Mouse (Mus musculus) CH12.LX (cell line): ENCODE measurements around the gene Fgf7. TPM values are rescaled to one million over a fixed set of nuclear protein-coding genes. Genes with fewer than 3 reads are reported as not detected.

Experiments
- DNase-seq: peaks from one replicate; pipeline ENCODE4 v3.0.0-alpha.2; 2013; ENCODE audit errors: extremely low read depth
- H3K27ac ChIP-seq: 2 replicates; pipeline ENCODE4 v1.5.1; 2012; ENCODE audit warnings: low read depth, mild to moderate bottlenecking, control low read depth, moderate library complexity; ENCODE audit not compliant: insufficient read depth
- H3K27me3 ChIP-seq: replicated peaks from 2 replicates; pipeline ENCODE3; 2012; ENCODE audit warnings: inconsistent platforms
- H3K36me3 ChIP-seq, 2 experiments: replicated peaks in 1 of 2; 2 replicates each; pipeline versions ENCODE3 to v1.6.1; 2012; ENCODE audit warnings: inconsistent platforms in 1 of 2, low read length in 1 of 2, mild to moderate bottlenecking in 1 of 2, mixed read lengths in 1 of 2, moderate library complexity in 1 of 2; ENCODE audit not compliant: control insufficient read depth in 1 of 2, insufficient read depth in 1 of 2
- H3K4me1 ChIP-seq, 2 experiments: 2 replicates each; pipeline ENCODE4 v1.6.1; 2012; ENCODE audit warnings: inconsistent platforms in 1 of 2, moderate library complexity in 1 of 2; ENCODE audit not compliant: insufficient read depth in 2 of 2, control insufficient read depth in 1 of 2
- H3K4me2 ChIP-seq: 2 replicates; pipeline ENCODE4 v1.6.1; 2012; ENCODE audit warnings: low read depth, mild to moderate bottlenecking, control low read depth; ENCODE audit not compliant: poor library complexity, insufficient read depth, severe bottlenecking
- H3K4me3 ChIP-seq, 3 experiments: fragments of 150-350 bp in 1 of 3; sonication (generic) in 1 of 3; replicated peaks in 1 of 3; 2 replicates each; pipeline versions ENCODE3 to v1.5.1; 2011 to 2012; ENCODE audit warnings: low read depth in 2 of 3, low read length in 2 of 3, mild to moderate bottlenecking in 2 of 3, moderate library complexity in 2 of 3, control low read depth in 1 of 3, improper control_type of control experiment in 1 of 3, inconsistent platforms in 1 of 3, mixed read lengths in 1 of 3; ENCODE audit not compliant: poor library complexity in 1 of 3
- H3K79me2 ChIP-seq: replicated peaks from 2 replicates; pipeline ENCODE4 v1.6.1; 2012; ENCODE audit warnings: mild to moderate bottlenecking, moderate library complexity; ENCODE audit not compliant: control insufficient read depth, poor library complexity, insufficient read depth, severe bottlenecking; ENCODE audit errors: extremely low read depth
- H3K9ac ChIP-seq: 2 replicates; pipeline ENCODE4 v1.6.1; 2012; ENCODE audit warnings: low read depth, mild to moderate bottlenecking, control low read depth, moderate library complexity; ENCODE audit not compliant: insufficient read depth
- H3K9me3 ChIP-seq: replicated peaks from 2 replicates; pipeline ENCODE3; 2012; ENCODE audit warnings: low read length, inconsistent platforms, mixed read lengths
- BHLHE40 ChIP-seq: IDR thresholded peaks from 2 replicates; pipeline ENCODE4 v1.6.1; 2011; ENCODE audit warnings: mild to moderate bottlenecking, low read depth, low read length, improper control_type of control experiment
- CTCF ChIP-seq, 2 experiments: IDR thresholded peaks in 1 of 2; conservative IDR thresholded peaks in 1 of 2; 2 replicates each; pipeline ENCODE4 v1.5.1; 2011 to 2012; ENCODE audit warnings: low read depth in 2 of 2, low read length in 2 of 2, improper control_type of control experiment in 1 of 2, inconsistent platforms in 1 of 2, mild to moderate bottlenecking in 1 of 2, moderate library complexity in 1 of 2
- EP300 ChIP-seq: IDR thresholded peaks from 2 replicates; pipeline ENCODE4 v1.6.1; 2011; ENCODE audit warnings: low read length, improper control_type of control experiment
- ETS1 ChIP-seq: conservative IDR thresholded peaks from 2 replicates; pipeline ENCODE4 v1.6.1; 2012; ENCODE audit warnings: low read depth, mild to moderate bottlenecking, inconsistent platforms, low read length, improper control_type of control experiment, moderate library complexity
- HCFC1 ChIP-seq: IDR thresholded peaks from 2 replicates; pipeline ENCODE4 v1.6.1; 2012; ENCODE audit warnings: low read depth, mild to moderate bottlenecking, inconsistent platforms, low read length, improper control_type of control experiment
- JUN ChIP-seq: IDR thresholded peaks from 2 replicates; pipeline ENCODE4 v1.6.1; 2011; ENCODE audit warnings: low read depth, mild to moderate bottlenecking, low read length, improper control_type of control experiment, moderate library complexity; ENCODE audit not compliant: insufficient read depth
- KAT2A ChIP-seq: IDR thresholded peaks from 2 replicates; pipeline ENCODE4 v1.6.1; 2012; ENCODE audit warnings: low read length, improper control_type of control experiment, inconsistent platforms; ENCODE audit not compliant: insufficient replicate concordance
- MEF2A ChIP-seq: IDR thresholded peaks from 2 replicates; pipeline ENCODE4 v1.6.1; 2014; ENCODE audit warnings: low read depth, mild to moderate bottlenecking, inconsistent platforms, low read length, improper control_type of control experiment, borderline replicate concordance
- MYC ChIP-seq: IDR thresholded peaks from 2 replicates; pipeline ENCODE4 v1.6.1; 2011; ENCODE audit warnings: low read depth, mild to moderate bottlenecking, improper control_type of control experiment, low read length
- NELFE ChIP-seq: IDR thresholded peaks from 2 replicates; pipeline ENCODE4 v1.6.1; 2011; ENCODE audit warnings: low read depth, low read length, improper control_type of control experiment
- PAX5 ChIP-seq: IDR thresholded peaks from 2 replicates; pipeline ENCODE4 v1.6.1; 2012; ENCODE audit warnings: low read length, inconsistent platforms, mixed read lengths
- POLR2A ChIP-seq: IDR thresholded peaks from 2 replicates; pipeline ENCODE4 v1.6.1; 2011; ENCODE audit warnings: low read depth, mild to moderate bottlenecking, improper control_type of control experiment, low read length
- POLR2AphosphoS2 ChIP-seq: IDR thresholded peaks from 2 replicates; pipeline ENCODE4 v1.6.1; 2011; ENCODE audit warnings: low read depth, low read length, improper control_type of control experiment
- RCOR1 ChIP-seq: conservative IDR thresholded peaks from 2 replicates; pipeline ENCODE4 v1.6.1; 2012; ENCODE audit warnings: low read depth, mild to moderate bottlenecking, inconsistent platforms, low read length, improper control_type of control experiment
- SMC3 ChIP-seq: IDR thresholded peaks from 2 replicates; pipeline ENCODE4 v1.6.1; 2011; ENCODE audit warnings: low read depth, low read length, improper control_type of control experiment
- TBP ChIP-seq: conservative IDR thresholded peaks from 2 replicates; pipeline ENCODE4 v1.6.1; 2011; ENCODE audit warnings: low read depth, low read length, improper control_type of control experiment
- USF1 ChIP-seq: IDR thresholded peaks from 2 replicates; pipeline ENCODE4 v1.6.1; 2014; ENCODE audit warnings: low read depth, mild to moderate bottlenecking, inconsistent platforms, low read length, improper control_type of control experiment
- USF2 ChIP-seq: conservative IDR thresholded peaks from 2 replicates; pipeline ENCODE4 v1.6.1; 2011; ENCODE audit warnings: low read depth, low read length, improper control_type of control experiment
- ZKSCAN1 ChIP-seq: IDR thresholded peaks from 2 replicates; pipeline ENCODE4 v1.6.1; 2012; ENCODE audit warnings: low read depth, inconsistent platforms, low read length, improper control_type of control experiment, borderline replicate concordance
- ZMIZ1 ChIP-seq: IDR thresholded peaks from 2 replicates; pipeline ENCODE4 v1.6.1; 2012; ENCODE audit warnings: low read depth, mild to moderate bottlenecking, inconsistent platforms, low read length, improper control_type of control experiment
- ZNF384 ChIP-seq: IDR thresholded peaks from 2 replicates; pipeline ENCODE4 v1.6.1; 2012; ENCODE audit warnings: low read depth, low read length, improper control_type of control experiment, inconsistent platforms
- dilution Hi-C: fragments of 300-500 bp; cut with MboI; formaldehyde crosslinking; loops from 2 replicates; pipeline ENCODE4 v1.14.3; 2020; ENCODE audit warnings: low sequenced_read_pairs; ENCODE audit not compliant: extremely low pct_unique_long_range_greater_than_20kb, extremely low pct_ligation_motif_present
- in situ Hi-C: fragments of 300-500 bp; cut with MboI; formaldehyde crosslinking; loops from 3 replicates; pipeline ENCODE4 v1.14.3; 2019; ENCODE audit warnings: low sequenced_read_pairs, low pct_ligation_motif_present, low pct_unique_long_range_greater_than_20kb, mixed read lengths
- polyA plus RNA-seq: library from polyadenylated mRNA; unstranded; fragments of >175 nt; gene quantifications from 2 replicates; pipeline ENCODE4 v1.2.1, GENCODE M21; 2012; ENCODE audit warnings: low read depth; ENCODE audit not compliant: insufficient read length
- total RNA-seq, 2 experiments: library from RNA; depleted of rRNA; stranded (reverse); fragments of 300-350 nt in 1 of 2; fragments of >200 nt in 1 of 2; gene quantifications; 2 replicates each; pipeline ENCODE4 v1.2.3; 2012 to 2014

The Fgf7 gene
- total and polyA plus RNA-seq, 3 experiments = not detected

GRCm38 (mm10) chr2:126015763-126016473 lies 18.5 kb upstream of the Fgf7 start:
- H3K9ac ChIP-seq = no peak overlapping the region
- no peaks in the 10 kb centered on the region for H3K27me3 ChIP-seq
- peaks cover 0 to 8% of the 10 kb centered on the region in 2 experiments; a peak in 1 of 4 replicates for H3K4me1 ChIP-seq
- TF ChIP-seq CTCF (conservative IDR thresholded peaks at IDR 0.05 in 1 of 2, IDR thresholded peaks at IDR 0.05 in 1 of 2; ENCODE audit: low read depth in 2 of 2, low read length in 2 of 2) (no peak), NELFE (no peak), POLR2AphosphoS2 (no peak), RCOR1 (no peak), BHLHE40 (no peak), ETS1 (no peak), MYC (no peak), ZKSCAN1 (no peak), EP300 (no peak), PAX5 (no peak), MEF2A (no peak), POLR2A (no peak), TBP (no peak), JUN (no peak), HCFC1 (no peak), USF1 (no peak), ZMIZ1 (no peak), SMC3 (no peak)
- H3K9me3 ChIP-seq = no peaks in the 10 kb centered on the region
- no peaks in the 10 kb centered on the region for H3K79me2 ChIP-seq
- DNase-seq = no peak
- H3K36me3 ChIP-seq = no peaks in the 10 kb centered on the region
- in situ Hi-C loops (no loop called here), dilution Hi-C loops (no loop called here)
- no peak overlapping the region for H3K4me2 ChIP-seq
- H3K27ac ChIP-seq = no peak overlapping the region
- H3K4me3 ChIP-seq = no peak overlapping the region

DNA sequence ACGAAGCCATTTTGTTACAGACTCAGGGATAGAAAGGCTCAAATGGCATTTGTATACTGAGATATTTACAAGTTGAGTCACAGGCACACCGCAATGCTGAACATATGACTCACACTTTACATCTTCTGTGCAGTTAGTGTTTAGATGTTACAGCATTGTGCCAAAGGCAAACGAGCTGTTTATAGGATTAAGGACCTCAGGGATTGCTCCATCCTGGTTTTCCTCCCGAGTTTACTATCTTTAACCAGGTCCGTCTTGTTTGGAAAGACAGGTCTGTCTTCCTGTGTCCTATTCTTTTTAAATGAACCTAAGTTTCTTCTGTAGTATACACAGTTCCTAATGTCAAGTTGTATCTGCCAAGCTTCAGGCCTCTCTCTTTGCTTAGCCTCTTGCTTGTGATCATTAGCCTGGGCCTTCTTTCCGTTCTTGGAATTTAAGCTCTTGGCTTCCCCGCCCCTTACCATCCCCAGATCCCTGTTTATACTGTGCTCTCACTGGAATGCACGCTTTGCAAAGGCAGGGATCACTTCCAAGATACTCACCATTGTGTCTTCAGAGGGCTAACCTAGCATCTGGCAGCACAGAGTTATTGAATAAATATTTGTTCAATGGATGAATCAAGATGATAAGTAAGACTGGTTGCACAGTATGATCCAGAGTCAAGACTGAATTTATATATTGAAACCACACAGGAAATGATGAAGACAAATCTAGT lies 3.1 kb upstream of the Fgf7 start:
- in situ Hi-C loops = loop anchor here (25.0 kb wide), 2 partner anchors 144 to 369 kb away; partner anchors contain the start of gene Eid1
- Histone ChIP-seq H3K4me2 (no peak overlapping the region), H3K9me3 (no peaks in the 10 kb centered on the region)

More for the DNA sequence above, 3.1 kb upstream of the Fgf7 start:
- H3K9ac ChIP-seq = no peak overlapping the region
- H3K4me1 ChIP-seq = peaks cover 0 to 15% of the 10 kb centered on the region in 2 experiments; a peak in 2 of 4 replicates
- no peak for DNase-seq
- TF ChIP-seq POLR2AphosphoS2 = no peak
- TF ChIP-seq ZNF384 = no peak
- TF ChIP-seq USF1 = no peak
- TF ChIP-seq USF2 = no peak
- TF ChIP-seq KAT2A = no peak
- TF ChIP-seq, all 38 proteins: peak for 0
- Histone ChIP-seq H3K36me3 (no peaks in the 10 kb centered on the region), H3K79me2 (no peaks in the 10 kb centered on the region), H3K27ac (no peak overlapping the region), H3K4me3 (no peak overlapping the region), H3K27me3 (no peaks in the 10 kb centered on the region)
- dilution Hi-C loops = no loop called here
